Mouse (Mus musculus) hindbrain, embryonic 15.5 days (tissue): ENCODE results near the gene Crisp1. TPM values are rescaled to one million over a fixed set of nuclear protein-coding genes. Genes with fewer than 3 reads are reported as not detected.

ENCODE experiments used
- ATAC-seq: fragments of 200-750 bp; cut with Nextera tagmentation; 2 replicates; pipeline ENCODE4 v1.8.0; 2017; ENCODE audit warnings: low read depth, moderate number of reproducible peaks, moderate TSS enrichment; ENCODE audit not compliant: low FRiP score
- H3K27ac ChIP-seq: fragments of 300-500 bp; sonication (generic); replicated peaks from 2 replicates; pipeline ENCODE4 v1.5.1; 2015; ENCODE audit warnings: mild to moderate bottlenecking, inconsistent platforms
- H3K27me3 ChIP-seq: fragments of 300-500 bp; sonication (generic); 2 replicates; pipeline ENCODE4 v1.6.1; 2015; ENCODE audit warnings: control low read depth, inconsistent platforms
- H3K36me3 ChIP-seq: fragments of 300-500 bp; sonication (generic); 2 replicates; pipeline ENCODE4 v1.6.1; 2015; ENCODE audit warnings: control low read depth, inconsistent platforms
- H3K4me1 ChIP-seq: fragments of 300-500 bp; sonication (generic); replicated peaks from 2 replicates; pipeline ENCODE4 v1.6.1; 2015; ENCODE audit warnings: control low read depth, inconsistent platforms
- H3K4me2 ChIP-seq: fragments of 300-500 bp; sonication (generic); 2 replicates; pipeline ENCODE4 v1.6.1; 2015; ENCODE audit warnings: moderate library complexity, mild to moderate bottlenecking, inconsistent platforms
- H3K4me3 ChIP-seq: fragments of 300-500 bp; sonication (generic); 2 replicates; pipeline ENCODE4 v1.5.1; 2015; ENCODE audit warnings: mild to moderate bottlenecking, inconsistent platforms
- H3K9ac ChIP-seq: fragments of 300-500 bp; sonication (generic); 2 replicates; pipeline ENCODE4 v1.6.1; 2015; ENCODE audit warnings: inconsistent platforms
- H3K9me3 ChIP-seq: fragments of 300-500 bp; sonication (generic); 2 replicates; pipeline ENCODE4 v1.6.1; 2016; ENCODE audit warnings: control low read depth, inconsistent platforms
- WGBS: fragments of 180-500 bp; shearing (Covaris S2); methylation state at CpG from one replicate; pipeline ENCODE4 v1.1.7; 2015; 5-methylcytosine and 5-hydroxymethylcytosine counted together
- polyA plus RNA-seq: library from polyadenylated mRNA; unstranded; fragments of >200 nt; fragmentation: Nextera tagmentation; extraction: Ambion mirVana; gene quantifications from 2 replicates; pipeline ENCODE4 v1.2.1, GENCODE M21; 2015

The Crisp1 gene
- 0.10 and 0.14 TPM in 2 replicates for polyA plus RNA-seq

GRCm38 (mm10) chr17:40319062-40319461 is at the start of gene Crisp1:
Gene Crisp1 (minus strand): TSS chr17:40319207.
- Histone ChIP-seq H3K9me3 (no peaks in the 10 kb centered on the region), H3K4me2 (no peak within 1 kb of the TSS), H3K36me3 (no peaks in the 10 kb centered on the region), H3K27me3 (no peaks in the 10 kb centered on the region), H3K27ac (no peak within 1 kb of the TSS), H3K4me3 (no peak within 1 kb of the TSS), H3K4me1 (no peaks in the 10 kb centered on the region), H3K9ac (no peak within 1 kb of the TSS)
- 84% methylated on average over 2 of the region's 2 CpGs for WGBS
- no peak for ATAC-seq

GRCm38 (mm10) chr17:40342497-40343009 is 23.5 kb upstream of the Crisp1 start:
- Histone ChIP-seq H3K27me3 (no peaks in the 10 kb centered on the region), H3K36me3 (no peaks in the 10 kb centered on the region), H3K27ac (no peak overlapping the region), H3K4me2 (no peak overlapping the region), H3K4me3 (no peak overlapping the region), H3K9me3 (no peaks in the 10 kb centered on the region), H3K4me1 (no peaks in the 10 kb centered on the region), H3K9ac (no peak overlapping the region)
- no peak for ATAC-seq
- 81% methylated on average over 3 of the region's 3 CpGs for WGBS

- Histone ChIP-seq H3K4me3 (no peak overlapping the region), H3K9me3 (no peaks in the 10 kb centered on the region), H3K36me3 (no peaks in the 10 kb centered on the region), H3K4me2 (no peak overlapping the region), H3K27me3 (no peaks in the 10 kb centered on the region), H3K9ac (no peak overlapping the region), H3K4me1 (no peaks in the 10 kb centered on the region), H3K27ac (no peak overlapping the region)
- 80% methylated on average over 2 of the region's 2 CpGs for WGBS
- no peak for ATAC-seq
Observed at GRCm38 (mm10) chr17:40285435-40285834, 33.6 kb downstream of the Crisp1 start.

- no peak for ATAC-seq
Observed at GRCm38 (mm10) chr17:40275519-40275918, 43.5 kb downstream of the Crisp1 start.

GRCm38 (mm10) chr17:40274906-40275470 is 44.0 kb downstream of the Crisp1 start:
- no peak overlapping the region for H3K9ac ChIP-seq
- WGBS: 42% methylated on average over 1 of the region's 1 CpGs
- no peak overlapping the region for H3K4me3 ChIP-seq
- no peak overlapping the region for H3K4me2 ChIP-seq
- no peaks in the 10 kb centered on the region for H3K4me1 ChIP-seq
- ATAC-seq: no peak
- H3K27ac ChIP-seq: no peak overlapping the region
- no peaks in the 10 kb centered on the region for H3K9me3 ChIP-seq
- H3K27me3 ChIP-seq: no peaks in the 10 kb centered on the region
- no peaks in the 10 kb centered on the region for H3K36me3 ChIP-seq

More at GRCm38 (mm10) chr17:40275519-40275918, 43.5 kb downstream of the Crisp1 start:
- Histone ChIP-seq H3K9me3 (no peaks in the 10 kb centered on the region), H3K4me3 (no peak overlapping the region), H3K9ac (no peak overlapping the region), H3K36me3 (no peaks in the 10 kb centered on the region), H3K27me3 (no peaks in the 10 kb centered on the region), H3K4me2 (no peak overlapping the region), H3K4me1 (no peaks in the 10 kb centered on the region), H3K27ac (no peak overlapping the region)
- 87% methylated on average over 1 of the region's 1 CpGs for WGBS

- 85% methylated on average over 1 of the region's 1 CpGs for WGBS
Observed at GRCm38 (mm10) chr17:40252487-40252886, 66.5 kb downstream of the Crisp1 start.

More at GRCm38 (mm10) chr17:40252487-40252886, 66.5 kb downstream of the Crisp1 start:
- H3K4me2 ChIP-seq: no peak overlapping the region
- H3K36me3 ChIP-seq: no peaks in the 10 kb centered on the region
- no peaks in the 10 kb centered on the region for H3K9me3 ChIP-seq
- no peaks in the 10 kb centered on the region for H3K27me3 ChIP-seq
- H3K4me3 ChIP-seq: no peak overlapping the region
- no peak overlapping the region for H3K9ac ChIP-seq
- no peaks in the 10 kb centered on the region for H3K4me1 ChIP-seq
- no peak overlapping the region for H3K27ac ChIP-seq
- ATAC-seq: no peak

Other genes with a start within 250 kb of the Crisp1 start
- gene AC192777.2, start 223.8 kb downstream of the Crisp1 start, polyA plus RNA-seq: not detected in 2 replicates
- gene Pgk2, start 110.6 kb downstream of the Crisp1 start, polyA plus RNA-seq: not detected in 2 replicates
- 0.27 TPM in 1 of 2 replicates, not detected in the other for gene Crisp3, start 76.9 kb downstream of the Crisp1 start, polyA plus RNA-seq
- gene Esp8, start 200.8 kb upstream of the Crisp1 start, polyA plus RNA-seq: not detected in 2 replicates
- not detected in 2 replicates for gene Esp6, start 242.3 kb upstream of the Crisp1 start, polyA plus RNA-seq